Mouse (Mus musculus): ENCODE data around the gene Ggt5.

Ggt5 gene

DNA sequence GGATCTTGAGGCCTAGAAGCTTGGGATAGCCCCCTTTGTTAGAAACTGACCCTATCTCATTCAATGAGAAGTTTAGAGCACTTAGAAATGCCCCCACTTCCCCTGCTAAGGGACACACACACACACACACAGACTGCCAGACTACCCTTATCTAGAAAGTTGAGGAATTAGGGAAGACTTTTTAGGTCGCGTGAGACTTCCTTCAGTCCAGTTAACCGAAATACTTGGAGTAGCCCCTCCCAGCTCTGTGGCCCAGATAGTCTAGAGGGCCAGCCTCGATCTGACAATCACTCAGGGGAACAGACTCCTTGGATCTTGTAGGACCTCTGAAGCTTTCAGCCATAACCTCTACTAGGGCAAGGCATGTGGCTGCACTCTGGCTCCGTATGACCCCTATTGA is 21.1 kb upstream of the Ggt5 start:
- DNase-seq (ENCODE audit: low spot score in 2 of 2), result no peak

DNA sequence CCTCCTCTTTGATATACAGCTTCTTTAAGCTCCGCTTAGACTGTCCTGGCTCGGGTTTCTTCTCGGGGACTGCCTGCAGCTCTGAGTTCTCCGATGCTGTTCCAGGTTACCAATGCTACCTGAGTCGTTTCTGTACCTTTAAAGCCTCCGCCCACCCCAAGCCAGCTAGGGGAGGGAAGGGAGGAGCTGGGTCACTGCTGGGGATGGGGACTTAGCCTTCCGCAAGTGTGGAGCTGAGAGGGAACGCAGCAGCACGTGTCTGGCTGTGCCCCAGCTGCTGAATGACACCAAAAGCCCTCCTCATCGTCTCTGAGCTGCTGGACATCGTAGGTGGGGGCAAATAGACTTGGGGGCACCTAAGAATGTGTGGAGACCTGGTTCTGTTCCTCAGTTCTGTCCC is 20.7 kb upstream of the Ggt5 start:
- DNase-seq (ENCODE audit: low spot score in 2 of 2), result no peak

DNA sequence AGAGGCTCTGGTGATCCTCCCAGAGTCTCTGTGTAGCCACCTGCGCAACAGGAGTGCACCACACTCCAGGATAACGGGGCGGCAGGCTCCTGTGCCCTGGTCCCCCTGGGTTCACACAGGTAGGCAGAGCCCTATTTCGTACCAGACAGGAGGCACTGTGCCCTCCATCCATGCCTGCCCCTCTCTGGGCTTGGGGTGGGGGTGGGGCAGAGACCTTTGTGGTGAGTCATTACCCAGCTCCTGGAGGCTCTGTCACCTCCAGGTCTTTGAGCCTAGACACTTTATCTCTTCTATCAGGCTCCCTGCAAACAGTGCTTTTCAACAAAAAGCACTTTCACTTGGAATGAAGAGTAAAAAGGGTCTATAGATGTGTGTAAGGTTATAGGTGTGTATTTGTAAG is 20.3 kb upstream of the Ggt5 start:
- no peak for DNase-seq (ENCODE audit: low spot score in 2 of 2)

DNA sequence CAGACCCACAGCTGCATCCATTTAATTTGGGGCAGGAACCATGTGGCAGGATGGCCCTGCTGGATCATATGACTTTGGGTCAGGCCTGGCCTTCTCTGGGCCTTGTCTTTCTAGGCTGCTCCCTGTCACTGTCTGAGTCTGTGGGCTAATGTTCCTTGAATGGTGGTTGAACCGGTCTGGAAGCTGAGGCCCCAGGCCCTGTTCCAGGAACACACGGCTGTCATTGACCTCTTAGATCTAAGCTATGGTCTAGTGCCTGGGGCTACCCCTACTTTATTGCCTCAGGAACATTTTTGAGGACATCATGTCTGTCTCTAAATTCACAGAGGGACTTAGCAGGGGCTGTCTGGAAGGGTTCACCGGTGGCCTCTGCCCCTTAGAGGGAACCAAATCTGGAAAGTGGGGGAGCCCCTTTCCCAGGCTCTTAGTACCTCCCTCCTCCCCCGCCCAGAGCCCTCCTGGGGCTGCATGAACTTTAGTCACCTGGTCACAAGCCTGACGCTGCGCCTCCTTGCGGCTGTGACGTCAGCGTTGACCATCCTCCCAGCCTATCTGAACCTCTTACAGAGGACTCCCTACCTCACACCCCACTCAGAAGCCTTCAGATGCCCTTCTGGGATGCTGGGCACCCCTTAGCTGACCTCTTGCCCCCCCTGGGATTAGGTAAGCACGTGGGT is 18.0 kb upstream of the Ggt5 start:
- no peak for DNase-seq (ENCODE audit: low spot score in 2 of 2)

DNA sequence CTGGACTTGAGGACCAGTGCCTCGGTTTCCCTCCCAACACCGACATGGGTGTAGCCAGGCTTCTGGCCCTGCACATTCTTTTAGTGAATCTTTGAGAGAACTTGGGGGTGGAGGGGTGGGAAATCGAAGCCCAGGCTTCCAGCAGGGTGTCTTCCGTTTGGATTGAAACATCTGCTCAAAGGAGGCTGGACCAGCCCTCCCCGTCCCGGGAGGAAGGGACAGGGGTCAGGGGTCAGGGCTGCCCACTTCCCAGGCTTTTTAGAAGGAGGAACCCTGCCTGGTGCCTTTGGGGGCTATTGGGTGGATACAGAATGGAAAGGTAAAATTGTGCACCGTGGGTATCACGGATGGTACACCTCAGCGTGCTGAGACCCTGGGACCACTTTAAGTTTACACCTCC is 17.2 kb upstream of the Ggt5 start:
- DNase-seq (ENCODE audit: low spot score in 2 of 2), result no peak

DNA sequence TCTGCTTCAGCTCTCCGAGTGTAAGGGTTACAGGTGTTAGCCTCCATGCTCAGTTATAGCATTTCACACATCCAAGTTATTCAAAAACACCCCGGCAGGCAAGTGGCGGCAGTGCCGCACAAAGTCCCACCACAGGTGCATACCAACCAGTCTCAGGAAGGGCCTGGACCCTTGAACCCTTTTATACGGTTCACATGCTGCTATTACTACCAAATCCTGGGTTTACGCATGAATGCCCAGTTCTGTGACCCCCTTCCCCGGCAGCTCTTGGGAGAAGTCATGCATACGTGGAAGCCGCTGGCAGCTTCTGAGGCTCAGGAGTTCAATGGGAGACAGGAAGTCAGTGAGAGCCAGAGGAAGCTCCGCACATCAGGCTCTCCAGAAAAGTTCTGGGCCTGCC is 16.0 kb upstream of the Ggt5 start:
- DNase-seq (ENCODE audit: low spot score in 2 of 2), result no peak

DNA sequence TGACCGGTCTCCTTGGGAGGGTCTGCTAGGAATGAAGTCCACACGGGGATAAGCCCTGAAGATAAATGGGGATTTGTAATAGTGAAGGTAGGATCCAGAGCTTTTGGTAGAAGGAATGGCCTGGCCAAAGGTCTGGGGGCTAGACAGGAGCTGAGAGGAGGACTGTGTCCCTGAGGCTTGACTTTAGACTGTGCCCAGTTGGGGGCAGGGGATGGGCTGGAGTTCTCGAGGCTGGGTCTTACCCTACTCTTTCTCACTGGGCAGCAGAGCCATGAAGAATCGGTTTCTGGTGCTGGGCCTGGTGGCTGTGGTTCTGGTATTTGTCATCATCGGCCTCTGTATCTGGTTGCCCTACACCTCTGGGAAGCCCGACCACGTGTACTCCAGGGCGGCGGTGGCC is 15.2 kb upstream of the Ggt5 start:
- no peak for DNase-seq (ENCODE audit: low spot score in 2 of 2)

DNA sequence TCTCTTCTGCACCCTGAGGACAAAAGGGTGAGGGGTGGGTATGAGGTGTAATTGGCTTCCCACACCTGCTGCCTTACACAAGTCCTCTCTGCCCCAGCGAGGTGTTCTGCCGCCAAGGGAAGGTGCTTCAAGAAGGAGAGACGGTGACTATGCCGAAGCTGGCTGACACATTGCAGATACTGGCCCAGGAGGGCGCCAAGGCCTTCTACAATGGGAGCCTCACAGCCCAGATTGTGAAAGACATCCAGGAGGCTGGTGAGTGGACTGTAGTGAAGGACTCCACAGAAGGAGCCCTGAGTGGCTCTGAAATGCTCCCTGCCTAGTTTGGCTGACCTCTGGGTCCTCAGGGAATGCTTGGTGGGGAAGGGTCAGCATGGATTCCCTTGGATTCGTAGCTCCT is 10.0 kb upstream of the Ggt5 start:
- DNase-seq (ENCODE audit: low spot score in 2 of 2), result no peak

DNA sequence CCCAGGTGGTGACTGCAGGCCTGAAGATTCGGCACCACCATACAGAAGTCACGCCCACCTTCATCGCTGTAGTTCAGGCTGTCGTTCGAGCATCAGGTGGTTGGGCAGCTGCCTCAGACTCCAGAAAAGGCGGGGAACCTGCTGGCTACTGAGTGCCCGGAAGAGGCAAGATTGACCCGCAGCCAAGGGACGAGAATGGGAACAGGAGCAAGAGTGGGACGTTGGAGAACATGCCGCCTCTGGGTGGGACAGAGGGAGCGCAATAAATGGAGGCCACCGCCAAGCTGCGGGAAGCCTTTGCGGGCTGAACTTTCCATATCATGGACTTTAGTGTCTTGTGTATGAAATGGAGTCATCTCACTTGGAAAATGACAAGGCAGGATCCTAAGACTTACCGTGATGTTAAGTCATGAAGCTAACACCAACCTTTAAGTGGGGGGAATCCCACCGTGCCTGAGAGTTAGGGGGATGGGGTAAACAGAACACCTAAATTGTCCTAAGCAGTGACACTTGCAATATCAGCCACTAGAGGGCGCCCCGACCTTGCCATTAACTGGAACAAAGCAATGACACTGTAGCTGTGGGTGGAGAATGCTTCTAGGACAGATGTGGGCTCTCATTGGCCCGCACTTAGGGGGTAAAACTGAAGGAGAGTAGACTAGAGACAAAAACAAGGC is 3.1 kb upstream of the Ggt5 start:
- peak; percentile 76 to 90 for DNase-seq (ENCODE audit: low spot score in 2 of 2)

DNA sequence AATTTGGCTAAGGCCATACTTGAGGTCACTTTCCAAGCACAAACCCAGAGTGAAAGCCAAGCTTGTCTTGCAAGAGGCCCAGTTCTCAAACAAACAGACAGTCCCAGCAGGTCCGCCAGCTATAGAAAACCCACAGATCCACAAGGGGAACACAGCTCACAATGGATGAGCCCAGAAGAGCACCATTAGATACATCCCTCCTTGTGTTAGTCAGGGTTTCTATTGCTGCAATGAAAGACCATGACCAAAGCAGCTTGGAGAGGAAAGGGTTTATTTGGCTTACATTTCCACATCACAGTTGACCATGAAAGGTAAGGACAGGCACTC is 2.6 kb upstream of the Ggt5 start:
- no peak for DNase-seq (ENCODE audit: low spot score in 2 of 2)

DNA sequence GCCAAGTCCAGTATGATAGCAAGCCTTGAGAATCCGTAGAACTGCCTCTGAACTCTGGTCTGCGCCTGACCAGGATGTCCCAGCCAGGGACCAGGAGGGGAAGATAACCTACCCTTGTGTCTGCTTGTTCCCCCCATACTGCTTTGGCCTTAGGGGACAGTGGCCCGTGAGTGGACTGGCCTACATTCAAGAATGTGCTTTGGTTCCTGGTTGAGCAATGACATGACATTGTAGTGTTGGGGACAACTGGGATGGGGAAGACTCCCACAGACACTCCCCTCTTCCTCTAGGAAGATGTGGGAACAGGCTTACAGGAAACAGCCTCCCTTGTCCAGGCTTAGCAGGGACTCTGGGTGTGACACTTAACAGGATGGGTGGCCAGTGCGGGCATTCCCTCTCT is 1.4 kb upstream of the Ggt5 start:
- DNase-seq (ENCODE audit: low spot score in 2 of 2), result no peak

DNA sequence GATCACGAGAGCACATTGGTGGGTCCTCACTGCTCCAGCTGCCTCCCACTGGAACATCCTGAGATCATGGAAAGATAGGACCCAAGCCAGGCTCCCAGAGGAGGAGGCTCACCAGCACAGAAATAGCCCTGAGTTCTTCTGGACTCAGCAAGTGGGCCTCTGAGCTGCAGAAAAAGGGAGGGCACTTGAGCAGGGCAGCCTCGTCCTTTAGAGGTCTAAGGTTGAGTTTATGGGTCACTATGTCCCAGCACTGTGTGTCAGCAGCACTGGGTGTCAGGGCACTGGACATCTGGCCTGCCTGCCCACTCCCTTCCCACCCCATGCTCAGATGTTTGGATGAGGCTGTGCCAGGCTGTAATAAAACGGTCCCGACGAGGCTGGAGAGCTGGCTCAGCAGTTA is 804 bp upstream of the Ggt5 start:
- no peak for DNase-seq (ENCODE audit: low spot score in 2 of 2)

DNA sequence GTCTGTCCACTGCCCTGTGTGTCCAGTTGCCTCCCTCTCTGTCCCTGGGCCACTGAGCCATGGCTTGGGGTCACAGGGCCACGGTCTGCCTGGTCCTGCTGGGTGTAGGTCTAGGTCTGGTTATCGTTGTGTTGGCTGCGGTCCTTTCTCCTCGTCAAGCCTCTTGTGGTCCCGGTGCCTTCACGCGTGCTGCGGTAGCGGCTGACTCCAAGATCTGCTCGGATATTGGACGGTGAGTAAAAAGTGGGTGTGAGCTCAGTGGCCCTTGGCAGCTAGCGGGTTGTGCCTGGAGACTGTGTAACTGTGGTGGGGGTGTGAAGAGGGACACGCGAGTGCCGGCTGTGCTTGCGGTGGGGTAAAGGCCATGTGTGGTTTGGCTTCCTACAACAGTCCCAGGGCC is 511 bp downstream of the Ggt5 start:
- DNase-seq (ENCODE audit: low spot score in 2 of 2), result no peak

DNA sequence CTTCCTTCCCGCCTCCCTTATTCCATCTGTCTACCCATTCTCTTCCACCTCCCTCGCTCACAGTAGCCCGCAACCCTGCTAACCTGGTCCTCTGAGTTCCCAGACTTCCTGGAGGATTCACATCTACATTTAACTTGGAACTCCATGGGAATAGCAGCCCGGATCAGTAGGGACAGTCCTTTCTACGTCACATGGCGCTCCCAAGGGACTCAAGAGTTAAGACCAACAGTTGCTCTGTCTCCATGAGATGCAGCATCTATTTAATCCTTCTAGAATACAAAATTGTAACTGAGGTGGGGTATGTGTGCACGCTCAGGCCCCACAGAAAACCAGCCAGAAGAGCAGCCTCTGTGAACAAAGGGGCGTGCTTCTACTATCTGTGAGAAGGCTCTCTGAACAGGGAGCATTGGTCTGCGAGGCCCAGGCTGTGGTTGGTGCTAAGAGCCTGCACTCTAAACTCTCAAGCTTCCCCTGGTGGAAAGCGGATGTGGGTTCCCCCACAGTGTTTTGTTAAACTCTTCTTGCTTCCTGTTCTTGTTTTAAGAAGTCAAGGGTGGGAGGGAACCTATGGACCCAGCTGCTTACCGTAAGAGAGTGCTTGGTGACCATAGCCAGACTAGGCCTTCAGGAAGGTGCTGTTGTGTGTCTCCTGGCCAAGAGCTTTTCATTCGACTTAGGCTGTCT is 2.2 kb downstream of the Ggt5 start:
- peak in 1 of 2 experiments; percentile 29 for DNase-seq (ENCODE audit: low spot score in 2 of 2)

DNA sequence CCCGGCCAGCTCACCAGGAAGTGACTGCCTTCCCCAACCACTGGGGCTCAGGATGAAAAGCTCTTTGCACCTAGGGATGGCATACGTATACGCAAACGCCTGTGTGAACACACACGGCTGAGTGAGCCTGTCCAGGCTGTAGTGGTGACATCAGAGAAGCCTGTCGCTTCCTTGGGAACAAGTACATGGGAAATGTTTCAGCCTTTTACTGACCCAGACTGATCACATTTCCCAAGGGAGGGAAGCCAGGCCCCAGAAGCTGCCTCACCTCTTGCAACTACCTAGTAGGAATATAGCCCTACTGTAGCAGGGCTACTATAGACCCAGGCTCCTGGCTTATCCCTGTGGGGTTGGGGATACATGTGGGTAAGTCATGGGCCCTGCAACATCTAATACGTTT is 3.4 kb downstream of the Ggt5 start:
- DNase-seq (ENCODE audit: low spot score in 2 of 2), result no peak

DNA sequence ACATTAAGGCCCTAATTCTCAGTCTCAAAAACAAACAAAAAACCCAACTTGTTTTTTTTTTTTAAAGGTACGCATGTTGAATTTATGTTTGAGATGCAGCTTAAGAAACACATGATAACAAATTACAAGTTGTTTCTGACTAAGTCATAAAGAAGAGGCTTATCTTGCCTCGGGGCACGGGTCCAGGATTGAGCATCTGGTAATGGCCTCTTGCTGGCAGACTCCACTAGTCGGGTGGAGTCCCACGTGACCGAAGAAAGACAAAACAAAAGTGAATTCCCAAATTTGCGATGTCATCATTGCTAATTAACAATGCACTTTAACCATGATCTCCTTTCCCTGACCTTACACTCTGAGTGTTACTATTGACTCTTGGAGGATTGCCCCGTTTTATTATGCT is 6.8 kb downstream of the Ggt5 start:
- DNase-seq (ENCODE audit: low spot score in 2 of 2), result peak; percentile 77 to 79

DNA sequence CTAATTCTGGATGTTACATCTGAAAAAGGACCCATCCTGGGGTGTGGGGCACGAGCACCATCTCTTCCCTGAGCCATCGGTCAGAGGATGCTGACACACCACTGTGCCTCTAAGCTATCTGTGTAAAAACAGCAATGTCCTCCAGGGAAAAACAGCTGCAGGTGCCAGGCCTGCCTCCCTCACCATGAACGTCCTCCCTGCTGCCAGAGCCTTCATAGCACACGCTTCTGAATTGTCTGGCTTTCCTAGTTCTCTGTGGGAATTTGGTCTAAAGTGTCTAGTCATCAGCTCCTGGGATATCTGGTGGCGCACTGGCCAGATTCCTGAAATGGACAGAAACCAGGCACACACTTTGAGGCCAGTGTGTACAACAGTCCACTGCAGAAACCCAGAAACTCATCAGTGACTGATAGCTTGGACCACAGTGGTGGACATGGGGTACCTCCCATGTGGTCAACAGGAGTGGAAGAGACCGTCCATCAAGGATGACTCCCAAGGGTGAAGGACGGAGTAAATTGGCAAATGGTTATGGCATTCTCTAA is 11.1 kb downstream of the Ggt5 start:
- DNase-seq (ENCODE audit: low spot score in 2 of 2), result no peak

DNA sequence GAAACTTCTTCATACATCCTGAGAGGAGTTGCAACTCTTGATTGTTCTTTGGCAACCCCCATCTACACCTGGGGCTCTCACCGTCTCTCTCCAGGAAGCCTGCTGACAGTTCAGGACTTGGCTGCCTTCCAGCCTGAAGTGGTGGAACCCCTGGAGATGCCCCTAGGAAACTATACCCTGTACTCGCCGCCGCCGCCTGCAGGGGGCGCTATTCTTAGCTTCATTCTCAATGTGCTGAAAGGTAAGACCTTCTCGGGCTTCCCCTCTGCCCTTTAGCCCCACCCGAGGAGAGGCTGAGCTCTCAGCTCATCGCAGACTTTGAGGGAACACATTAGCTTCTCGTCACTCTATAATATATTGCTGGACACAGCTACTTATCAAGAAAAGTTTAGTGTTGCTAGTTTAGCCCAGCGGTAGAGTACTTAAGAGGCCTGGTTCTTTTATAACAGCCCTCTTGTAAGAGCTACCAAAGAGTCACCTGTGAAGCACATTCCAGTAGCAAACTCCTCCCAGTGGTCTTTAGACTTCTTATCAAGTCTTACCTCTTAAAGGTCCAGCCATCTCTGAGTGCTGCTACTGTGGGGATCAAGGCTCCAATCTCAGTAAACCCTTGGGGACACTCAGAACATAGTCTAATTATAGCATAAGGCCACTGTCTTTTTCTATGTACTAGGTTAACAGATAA is 16.2 kb downstream of the Ggt5 start:
- DNase-seq (ENCODE audit: low spot score in 2 of 2), result no peak

DNA sequence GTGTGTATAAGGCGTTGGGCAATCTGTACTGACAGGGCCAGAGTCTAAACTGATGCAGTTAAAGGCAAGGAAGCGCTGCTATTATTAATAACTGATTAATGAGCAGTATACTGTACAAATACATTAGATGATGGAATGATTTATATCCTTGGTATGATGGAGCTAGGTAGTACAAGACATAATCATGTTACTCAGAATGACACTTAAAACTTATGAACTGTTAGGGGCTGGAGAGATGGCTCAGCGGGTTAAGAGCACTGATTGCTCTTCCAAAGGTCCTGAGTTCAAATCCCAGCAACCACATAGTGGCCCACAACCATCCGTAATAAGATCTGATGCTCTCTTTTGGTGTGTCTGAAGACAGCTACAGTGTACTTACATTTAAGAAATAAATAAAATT is 18.1 kb downstream of the Ggt5 start:
- no peak for DNase-seq (ENCODE audit: low spot score in 2 of 2)

DNA sequence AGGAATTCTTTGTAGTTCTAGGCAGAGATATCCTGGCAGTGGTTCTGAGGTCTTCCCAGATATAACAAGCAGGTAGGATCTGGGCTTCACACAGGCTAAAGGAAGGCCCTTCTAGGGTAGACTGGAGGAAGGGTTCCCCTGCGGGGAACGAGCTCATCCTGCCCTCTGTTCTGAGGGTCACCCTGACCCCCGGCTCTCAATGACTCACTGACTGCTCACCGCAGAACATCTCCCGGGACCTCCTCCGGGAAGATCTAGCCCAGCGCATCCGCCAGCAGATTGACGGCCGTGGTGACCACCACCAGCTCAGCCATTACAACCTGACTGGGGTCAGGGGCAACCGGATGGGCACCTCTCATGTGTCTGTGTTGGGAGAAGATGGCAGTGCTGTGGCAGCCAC is 19.8 kb downstream of the Ggt5 start:
- DNase-seq (ENCODE audit: low spot score in 2 of 2), result no peak

DNA sequence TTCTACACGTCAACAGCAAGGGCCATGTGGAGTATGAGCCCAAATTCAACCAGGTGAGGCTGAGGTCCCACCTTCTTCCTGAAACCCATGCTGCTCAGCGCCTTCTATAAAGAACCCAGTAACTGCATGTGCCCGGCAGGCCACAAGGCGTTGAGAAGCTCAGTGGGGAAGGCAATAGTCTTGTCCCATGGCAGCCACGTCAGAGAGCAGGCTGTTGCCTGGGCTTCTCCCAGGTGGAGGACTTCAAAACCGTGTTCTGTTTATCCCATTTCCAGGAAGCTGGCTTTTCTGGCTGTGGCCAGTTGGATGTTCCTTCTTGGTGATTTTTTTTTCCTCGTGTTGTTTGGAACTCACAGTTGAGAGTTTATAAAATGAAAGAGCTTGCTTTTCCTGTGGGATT is 21.3 kb downstream of the Ggt5 start:
- no peak for DNase-seq (ENCODE audit: low spot score in 2 of 2)

DNA sequence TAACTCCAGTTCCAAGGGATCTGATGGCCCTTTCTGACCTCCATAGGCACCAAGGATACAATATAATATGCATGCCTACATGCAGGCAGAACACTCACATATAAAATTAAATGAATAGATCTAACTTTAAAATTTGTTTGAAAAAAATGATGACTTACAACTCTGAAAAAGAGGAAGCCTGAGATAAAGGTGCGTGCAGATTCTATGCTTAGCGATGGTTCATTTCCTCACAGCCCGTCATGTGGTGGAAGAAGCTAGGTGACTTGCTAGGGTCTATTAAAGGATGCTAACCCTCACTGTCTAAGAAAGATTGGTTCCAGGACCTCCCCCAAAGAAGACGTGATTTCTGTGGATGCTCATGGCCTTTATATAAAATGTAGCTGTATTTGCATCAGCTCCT is 26.9 kb downstream of the Ggt5 start:
- no peak for DNase-seq (ENCODE audit: low spot score in 2 of 2)

DNA sequence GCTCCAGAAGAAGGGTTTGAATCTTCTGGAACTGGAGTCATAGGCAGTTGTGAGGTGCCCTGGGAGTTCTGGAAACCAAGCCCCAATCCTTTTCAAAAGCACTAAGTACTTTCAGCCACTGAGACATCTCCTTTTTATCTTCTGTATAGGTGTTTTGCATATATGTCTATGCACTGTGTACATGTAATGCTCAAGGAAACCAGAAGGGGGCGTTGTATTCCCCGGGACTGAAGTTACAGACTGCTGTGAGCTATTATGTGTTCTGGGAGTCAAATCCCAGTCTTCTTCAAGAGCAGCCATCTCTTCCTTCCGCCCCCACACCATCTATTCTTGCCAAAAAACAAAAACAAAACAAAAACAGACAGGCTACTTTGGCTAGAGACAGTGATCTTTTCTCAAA is 31.7 kb downstream of the Ggt5 start:
- DNase-seq (ENCODE audit: low spot score in 2 of 2), result no peak

Measured in urinary bladder, postnatal 4 days (tissue).